Mouse (Mus musculus): Measurements from ENCODE around the gene Slc46a3.
"Not testable (repeated sequence)": the region's sequence is repeated elsewhere in the genome, so short reads cannot be mapped to it uniquely, and the experiment has no call there.

Slc46a3 gene

GRCm38 (mm10) chr5:147894455-147895076 lies at the start of gene Slc46a3:
Slc46a3 (minus strand) TSS chr5:147894815.
- peak; percentile 95 for DNase-seq (ENCODE audit: low spot score)

- no peak for DNase-seq (ENCODE audit: low spot score)
These were observed 44.6 kb upstream of the Slc46a3 start for GRCm38 (mm10) chr5:147939226-147939625.

GRCm38 (mm10) chr5:147935096-147935495 lies 40.5 kb upstream of the Slc46a3 start:
- DNase-seq (ENCODE audit: low spot score) = no peak

GRCm38 (mm10) chr5:147928668-147929497 lies 34.3 kb upstream of the Slc46a3 start:
- no peak for DNase-seq (ENCODE audit: low spot score)

GRCm38 (mm10) chr5:147925935-147926604 lies 31.5 kb upstream of the Slc46a3 start:
- no peak for DNase-seq (ENCODE audit: low spot score)

- no peak for DNase-seq (ENCODE audit: low spot score)
These were observed 30.0 kb upstream of the Slc46a3 start for GRCm38 (mm10) chr5:147924621-147925020.

- DNase-seq (ENCODE audit: low spot score) = no peak
These were observed 23.6 kb upstream of the Slc46a3 start for GRCm38 (mm10) chr5:147918044-147918846.

GRCm38 (mm10) chr5:147916171-147916570 lies 21.6 kb upstream of the Slc46a3 start:
- no peak for DNase-seq (ENCODE audit: low spot score)

GRCm38 (mm10) chr5:147915038-147915566 lies 20.5 kb upstream of the Slc46a3 start:
- no peak for DNase-seq (ENCODE audit: low spot score)

GRCm38 (mm10) chr5:147913241-147913842 lies 18.7 kb upstream of the Slc46a3 start:
- DNase-seq (ENCODE audit: low spot score) = no peak

GRCm38 (mm10) chr5:147911744-147912143 lies 17.1 kb upstream of the Slc46a3 start:
- DNase-seq (ENCODE audit: low spot score) = peak; percentile 26

- DNase-seq (ENCODE audit: low spot score) = peak; percentile 16
These were observed 16.3 kb upstream of the Slc46a3 start for GRCm38 (mm10) chr5:147910807-147911509.

GRCm38 (mm10) chr5:147907851-147908250 lies 13.2 kb upstream of the Slc46a3 start:
- DNase-seq (ENCODE audit: low spot score) = no peak

- no peak for DNase-seq (ENCODE audit: low spot score)
These were observed 12.5 kb upstream of the Slc46a3 start for GRCm38 (mm10) chr5:147907144-147907543.

GRCm38 (mm10) chr5:147903166-147903565 lies 8.6 kb upstream of the Slc46a3 start:
- no peak for DNase-seq (ENCODE audit: low spot score)

GRCm38 (mm10) chr5:147902008-147902757 lies 7.6 kb upstream of the Slc46a3 start:
- no peak for DNase-seq (ENCODE audit: low spot score)

- DNase-seq (ENCODE audit: low spot score) = no peak
These were observed 4.4 kb upstream of the Slc46a3 start for GRCm38 (mm10) chr5:147898968-147899549.

- no peak for DNase-seq (ENCODE audit: low spot score)
These were observed 3.6 kb upstream of the Slc46a3 start for GRCm38 (mm10) chr5:147898254-147898653.

- not testable (repeated sequence) for DNase-seq (ENCODE audit: low spot score)
These were observed 1.9 kb upstream of the Slc46a3 start for GRCm38 (mm10) chr5:147896501-147896900.
